Mouse (Mus musculus) thymus, postnatal 36 days (tissue): ENCODE results near the gene Pcdh18.

ENCODE experiments used
- DNase-seq, 2 experiments: peaks; one replicate each; pipeline ENCODE4 v3.0.0; 2022; ENCODE audit warnings: mixed read lengths in 2 of 2

The Pcdh18 gene

DNA sequence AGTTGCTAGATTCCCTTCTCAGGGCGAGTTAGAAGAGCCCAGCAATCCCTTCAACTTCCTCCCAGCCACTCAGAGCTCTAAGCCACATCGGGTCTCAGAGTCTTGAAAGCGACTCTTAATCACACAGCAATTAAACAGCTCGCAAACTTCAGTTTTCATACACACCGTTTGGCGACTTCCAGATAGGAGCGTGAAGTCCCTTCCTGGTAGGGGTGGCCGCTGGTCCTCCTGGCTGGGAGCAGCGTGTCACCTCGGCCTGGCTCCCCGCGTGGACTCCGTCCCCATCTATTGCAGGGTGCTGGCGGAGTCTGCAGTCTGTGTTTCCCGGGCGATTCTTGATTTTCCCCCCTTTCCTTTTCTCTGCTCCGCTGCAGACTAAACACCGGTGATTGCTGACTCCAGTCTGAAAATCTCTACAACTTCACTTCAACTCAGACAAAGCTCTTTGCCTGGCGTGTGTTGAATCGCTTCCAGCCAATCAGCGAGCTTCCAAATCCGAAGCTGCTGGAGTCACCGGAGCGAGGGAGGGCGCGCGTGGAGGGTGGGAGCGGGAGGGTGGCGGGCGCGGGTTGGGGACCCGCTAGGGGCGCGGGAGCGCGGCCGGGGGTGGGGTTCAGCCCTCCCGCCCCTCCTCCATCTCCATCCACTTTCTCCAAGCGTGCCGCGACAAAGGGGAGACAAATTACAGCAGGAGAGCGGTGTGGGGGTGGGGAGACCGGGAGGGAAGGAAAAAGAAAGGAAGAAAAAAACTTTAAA lies at the start of gene Pcdh18:
Pcdh18 (minus strand) TSS at position 456 of the 756 bp plus-strand sequence.
- no peak for DNase-seq

DNA sequence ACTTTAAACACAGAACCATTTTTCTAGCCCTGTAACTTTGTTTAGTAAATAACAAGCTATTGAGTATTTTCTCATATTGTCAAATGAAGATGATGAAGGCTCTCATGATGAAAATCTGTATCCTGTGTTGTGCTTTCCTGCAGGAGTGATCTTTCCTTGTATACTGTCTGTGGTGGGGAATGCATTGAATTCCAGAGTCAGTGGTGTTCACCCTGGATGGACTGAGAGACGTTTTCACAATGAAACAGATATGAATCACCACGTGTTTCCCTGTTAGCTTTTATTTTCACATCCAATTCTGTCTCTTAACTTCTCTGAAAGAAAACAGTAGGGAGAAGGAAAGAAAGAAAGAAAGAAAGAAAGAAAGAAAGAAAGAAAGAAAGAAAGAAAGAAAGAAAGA lies 49.7 kb upstream of the Pcdh18 start:
- DNase-seq, result no peak

GRCm38 (mm10) chr3:49805511-49805910 lies 48.4 kb upstream of the Pcdh18 start:
- DNase-seq, result no peak

DNA sequence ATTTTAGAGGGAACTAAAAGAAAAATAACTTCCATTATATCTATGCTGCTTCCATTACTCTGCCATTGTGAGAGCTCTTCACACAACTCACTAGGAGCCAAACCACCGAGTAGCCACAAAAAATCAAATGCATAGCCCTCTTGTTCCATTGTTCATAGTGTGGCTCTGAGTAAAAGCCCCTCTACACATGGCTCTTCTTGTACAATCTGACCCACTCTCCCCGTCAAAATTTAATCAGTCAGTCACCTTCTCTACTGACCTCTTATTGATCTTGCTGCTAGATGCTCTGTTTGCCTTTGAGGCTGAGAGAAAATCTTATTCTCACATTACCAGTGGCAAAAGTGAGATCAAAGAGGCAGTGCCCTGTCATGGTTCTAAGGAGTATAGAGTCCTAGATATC lies 31.2 kb upstream of the Pcdh18 start:
- no peak for DNase-seq

DNA sequence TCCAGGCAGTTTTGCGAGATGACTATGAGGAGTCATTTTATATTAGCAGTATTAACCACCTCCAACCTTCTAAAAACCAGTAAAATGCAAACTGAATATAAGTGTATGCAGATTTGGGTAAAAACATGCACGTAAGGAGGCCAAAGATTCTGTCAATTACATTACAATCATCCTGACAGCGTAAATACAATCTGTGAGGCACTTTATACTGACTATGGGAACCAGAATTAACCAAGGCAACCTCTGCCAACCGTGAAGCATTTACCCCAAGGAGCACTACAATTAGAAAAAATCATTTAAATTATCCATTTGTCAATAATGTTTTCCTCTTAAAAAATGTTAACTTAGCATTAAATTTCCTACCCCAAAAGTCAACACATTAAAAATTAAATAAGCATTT lies 30.6 kb upstream of the Pcdh18 start:
- no peak for DNase-seq

DNA sequence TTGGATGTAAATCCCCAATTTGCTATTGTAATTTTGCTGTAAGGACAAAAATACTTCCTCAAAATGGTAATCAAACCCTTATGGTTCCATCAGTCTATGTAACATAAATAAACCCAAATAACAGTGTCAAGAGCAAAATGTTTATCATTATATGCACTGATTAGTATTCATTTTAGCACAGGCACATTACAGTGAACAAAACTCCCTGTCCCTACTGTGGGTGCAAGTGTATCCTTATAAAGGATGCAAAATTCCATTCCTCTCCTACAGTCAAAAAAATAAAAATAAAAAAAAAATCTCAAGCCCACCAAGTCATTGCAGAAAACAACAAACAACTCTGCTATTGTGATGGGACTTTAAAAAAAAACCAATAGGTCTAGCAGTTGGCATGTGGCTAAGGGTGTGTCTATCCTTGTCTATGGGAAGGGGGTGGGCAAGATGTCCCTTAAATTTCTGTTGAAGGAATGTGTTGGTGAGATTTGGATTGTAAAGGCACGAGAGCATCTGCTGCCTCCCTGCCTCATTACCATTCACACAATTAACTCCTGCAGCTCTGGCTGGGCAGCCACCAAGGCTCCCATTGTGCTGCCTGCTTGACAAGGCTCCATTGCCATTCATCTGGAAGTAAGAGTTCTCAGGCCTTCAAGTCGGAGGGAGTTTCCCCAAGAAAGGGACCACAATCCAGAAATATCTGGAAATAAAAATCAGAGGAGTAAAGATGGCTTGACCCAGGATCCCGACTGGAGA lies 12.0 kb upstream of the Pcdh18 start:
- no peak for DNase-seq

GRCm38 (mm10) chr3:49762711-49763110 lies 5.6 kb upstream of the Pcdh18 start:
- DNase-seq, result no peak

DNA sequence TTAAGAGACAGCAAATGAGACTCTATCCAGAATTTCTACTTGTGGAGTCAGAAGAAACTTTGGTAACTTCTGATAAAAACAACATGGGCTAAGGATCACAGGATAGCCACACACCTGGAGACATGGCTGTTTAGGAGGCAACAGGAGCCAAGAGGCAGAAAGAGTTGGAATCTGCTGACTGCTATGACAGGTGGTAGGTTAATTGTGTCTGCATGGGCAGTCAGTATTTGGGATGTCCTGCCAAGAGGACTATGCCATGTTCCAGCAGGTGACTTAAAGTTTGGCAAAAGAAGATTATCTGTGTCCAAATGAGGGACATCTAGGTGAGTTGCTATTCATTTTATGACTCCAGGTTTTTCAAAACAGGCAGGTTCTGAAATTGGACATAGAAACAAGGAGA lies 4.8 kb upstream of the Pcdh18 start:
- no peak for DNase-seq

GRCm38 (mm10) chr3:49757626-49758019 lies 498 bp upstream of the Pcdh18 start:
- no peak for DNase-seq

- no peak for DNase-seq
Measured at GRCm38 (mm10) chr3:49755986-49756845, 909 bp downstream of the Pcdh18 start.

- DNase-seq, result no peak
Measured at GRCm38 (mm10) chr3:49752766-49753165, 4.4 kb downstream of the Pcdh18 start.

DNA sequence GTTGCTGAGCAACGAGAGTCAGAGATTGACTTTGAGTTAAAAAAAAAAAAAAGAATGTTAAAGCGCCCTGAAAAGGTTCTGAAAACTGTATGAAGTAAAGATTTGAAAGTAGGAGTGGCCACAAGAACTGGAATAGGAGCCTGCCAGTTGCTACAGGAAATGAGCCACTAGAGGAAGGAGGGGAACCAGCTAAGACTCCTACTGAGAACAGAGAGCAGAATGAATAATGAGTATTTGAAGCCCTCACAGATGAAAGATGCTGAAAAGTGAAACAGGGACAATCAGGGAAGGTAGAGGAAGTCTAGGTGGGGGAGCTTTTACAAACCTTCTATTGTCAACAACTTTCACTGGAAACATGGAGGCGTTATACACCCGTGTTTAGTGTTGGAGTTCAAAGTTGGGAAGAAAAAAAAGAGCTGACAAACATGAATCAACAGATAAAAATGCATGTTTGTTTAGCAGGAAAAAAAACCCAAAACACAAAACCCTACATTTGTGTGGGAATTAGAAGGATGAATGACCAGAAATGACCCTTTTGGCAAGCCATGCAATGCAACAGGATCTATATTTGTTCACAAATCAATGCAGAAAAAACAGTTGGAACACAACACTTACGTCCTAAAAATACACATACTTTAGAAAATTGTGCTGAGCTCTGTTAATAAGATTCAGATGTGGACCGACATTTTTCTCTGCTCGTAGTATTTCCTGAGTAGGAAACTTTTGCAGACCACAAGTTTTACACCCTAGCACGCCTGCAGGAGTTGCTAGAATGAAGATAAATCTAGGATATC lies 7.4 kb downstream of the Pcdh18 start:
- no peak for DNase-seq

- no peak for DNase-seq
Measured at GRCm38 (mm10) chr3:49748054-49748453, 9.1 kb downstream of the Pcdh18 start.

DNA sequence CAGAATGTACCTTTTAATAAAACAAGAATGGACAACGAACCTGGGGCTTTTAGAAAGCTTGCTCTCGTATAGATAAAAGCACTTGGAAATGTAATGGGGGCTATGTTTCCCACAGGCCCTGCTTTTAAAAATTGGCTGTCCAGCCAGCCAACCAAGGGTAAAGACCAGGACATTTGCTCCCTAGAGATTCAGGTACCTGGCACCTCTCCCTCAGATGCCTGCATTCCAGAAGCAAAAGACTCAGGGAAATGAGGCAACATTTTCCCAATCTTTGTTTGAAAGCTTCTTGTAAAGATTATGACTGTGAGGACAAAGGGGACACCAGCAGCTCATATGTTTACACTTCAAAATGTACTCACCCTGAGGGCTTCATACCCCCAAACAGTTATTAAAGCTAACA lies 18.1 kb downstream of the Pcdh18 start:
- DNase-seq, result no peak

DNA sequence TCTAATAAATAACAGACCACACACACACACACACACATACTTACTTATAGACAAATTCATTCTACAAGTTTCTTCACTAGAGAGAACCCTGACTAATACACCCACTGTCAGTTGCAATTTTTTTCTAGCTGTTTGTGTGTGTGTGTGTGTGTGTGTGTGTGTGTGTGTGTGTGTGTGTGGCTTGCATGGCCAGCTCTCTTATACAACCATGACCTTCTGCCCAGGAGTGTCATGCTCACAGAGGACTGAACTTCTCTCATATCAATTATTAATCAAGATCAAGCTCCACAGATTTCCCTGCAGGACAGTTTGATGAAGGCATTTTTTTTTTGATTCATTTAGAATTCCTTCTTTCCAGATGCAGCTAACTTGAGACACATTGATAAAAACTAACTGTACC lies 18.6 kb downstream of the Pcdh18 start:
- DNase-seq, result no peak

DNA sequence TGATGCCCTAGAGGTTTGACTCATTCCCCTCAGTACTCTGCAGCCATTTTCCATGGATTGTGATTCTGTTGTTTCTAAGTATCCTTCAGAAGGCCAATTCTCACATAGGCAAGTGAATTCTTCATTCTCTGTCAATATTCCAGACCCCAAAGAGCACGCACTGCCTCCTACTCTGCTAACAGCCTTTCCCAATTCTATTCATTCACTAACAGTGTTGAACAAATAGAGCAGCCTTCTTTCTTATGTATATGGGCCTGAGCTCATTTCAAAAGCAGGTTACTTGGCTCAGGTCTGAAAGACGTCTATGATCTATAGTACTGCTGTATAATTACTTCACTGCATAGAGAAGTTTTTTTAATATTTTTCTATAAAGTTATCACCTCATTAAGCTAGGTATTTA lies 50.6 kb downstream of the Pcdh18 start:
- DNase-seq, result no peak

GRCm38 (mm10) chr3:49699951-49700350 lies 57.2 kb downstream of the Pcdh18 start:
- no peak for DNase-seq
